Mouse (Mus musculus) lung, adult 2 months (tissue): ENCODE results near the gene Dennd4a.

ENCODE experiments used
- CTCF ChIP-seq: fragments of 200-500 bp; IDR thresholded peaks from 2 replicates; pipeline ENCODE4 v1.5.1; 2011; ENCODE audit warnings: mild to moderate bottlenecking, low read length, control low read depth; ENCODE audit not compliant: insufficient read depth
- POLR2A ChIP-seq: fragments of 200-500 bp; IDR thresholded peaks from 2 replicates; pipeline ENCODE4 v1.6.1; 2011; ENCODE audit warnings: low read depth, mild to moderate bottlenecking, control low read depth, low read length, borderline replicate concordance; ENCODE audit errors: extremely low read depth

GRCm38 (mm10) chr9:64937491-64937890 is 126.4 kb downstream of the Dennd4a start:
- TF ChIP-seq POLR2A (no peak), CTCF (no peak)
